In the genomic region with DNA sequence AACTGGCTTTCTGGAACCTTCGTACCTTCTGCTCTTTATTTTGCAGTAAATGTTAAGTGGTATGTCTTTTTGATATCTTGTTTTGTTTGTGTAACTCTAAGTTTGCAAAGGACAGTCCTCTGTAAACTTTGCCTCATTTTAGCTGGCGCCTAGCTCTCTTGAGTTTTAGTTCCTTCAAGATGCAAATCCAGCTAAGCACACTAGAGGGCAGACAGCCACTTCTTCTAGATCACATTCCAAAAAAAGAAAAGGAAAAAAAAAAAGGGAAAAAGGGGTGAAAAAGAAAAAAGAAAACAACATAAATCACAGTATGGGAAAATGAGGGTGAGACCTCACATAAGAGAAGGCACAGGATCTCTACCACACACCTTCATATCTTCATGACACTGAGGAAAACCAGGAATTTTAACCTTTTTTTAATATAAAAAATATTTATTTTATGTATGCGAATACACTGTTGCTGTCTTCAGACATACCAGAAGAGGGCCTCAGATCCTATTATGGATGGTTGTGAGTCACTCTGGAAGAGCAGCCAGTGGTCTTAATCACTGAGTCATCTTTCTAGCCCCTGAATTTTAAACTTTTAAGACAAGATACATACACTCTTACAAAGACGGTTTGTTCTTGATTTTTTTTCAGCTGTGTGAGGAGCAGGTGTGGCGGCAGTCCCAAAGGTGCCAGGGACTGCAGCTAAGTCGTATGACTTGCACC, we compare ENCODE assay signal across 9 mouse cellular contexts. TPM values are rescaled to one million over a fixed set of nuclear protein-coding genes. Genes with fewer than 3 reads are reported as not detected.
DNase-seq lines count a peak whose midpoint lies in the region; ATAC-seq lines count a peak whose summit lies in the region.
"Had no signal": no experiment of that assay in that cellular context is flagged by ENCODE, and none has a peak within 500 bp of the region (broad histone marks: within the 10 kb centered on the region; RNA-seq: fewer than 3 reads in every experiment).

No protein-coding gene starts in this region.

- no peak overlapping the region for H3K27ac ChIP-seq in forebrain, embryonic 11.5 days (ENCODE audit: low read depth, low read length)
- H3K27ac ChIP-seq in forebrain, embryonic 12.5 days: no peak overlapping the region
- H3K27ac ChIP-seq in midbrain, embryonic 10.5 days (replicated peaks): no peak overlapping the region
- H3K27ac ChIP-seq in midbrain, embryonic 13.5 days: no peak overlapping the region

- ATAC-seq in forebrain, embryonic 11.5 days (replicated peaks; ENCODE audit: low FRiP score): 0 out of 2 replicates have a peak, but pooled peaks have one; percentile 17
- no peak for ATAC-seq in forebrain, embryonic 12.5 days (ENCODE audit: low FRiP score)
- ATAC-seq in midbrain, embryonic 13.5 days: no peak
- ATAC-seq in megakaryocyte-erythroid progenitor cell, adult 5-6 weeks (replicated peaks; ENCODE audit: low FRiP score, low TSS enrichment, poor library complexity, severe bottlenecking): 0 out of 2 replicates have a peak, but pooled peaks have one; percentile 38

- DNase-seq in forebrain, embryonic 11.5 days (ENCODE audit: low spot score): peak; percentile 52
- peak; percentile 20 for DNase-seq in midbrain, embryonic 10.5 days (ENCODE audit: low spot score)
- peak; percentile 47 for DNase-seq in c-Kit-positive CD71-positive TER-119-positive erythroid progenitor cells, embryonic 14.5 days (ENCODE audit: low spot score)
- peak; percentile 78 for DNase-seq in kidney, postnatal 10 days
- no peak for DNase-seq in ovary, postnatal 36 days (ENCODE audit: low spot score)

- H3K4me3 ChIP-seq in forebrain, embryonic 11.5 days (ENCODE audit: low read depth, low read length): no peak overlapping the region
- H3K4me3 ChIP-seq in forebrain, embryonic 12.5 days (replicated peaks): no peak overlapping the region
- H3K4me3 ChIP-seq in midbrain, embryonic 10.5 days: no peak overlapping the region
- H3K4me3 ChIP-seq in midbrain, embryonic 13.5 days (replicated peaks): no peak overlapping the region
- H3K4me3 ChIP-seq: lung, embryonic 15.5 days had no signal

- no peaks in the 10 kb centered on the region for H3K36me3 ChIP-seq in forebrain, embryonic 11.5 days (ENCODE audit: control insufficient read depth, insufficient read depth, low read length)
- no peaks in the 10 kb centered on the region for H3K36me3 ChIP-seq in forebrain, embryonic 12.5 days (replicated peaks)
- H3K36me3 ChIP-seq in midbrain, embryonic 10.5 days: no peaks in the 10 kb centered on the region
- H3K36me3 ChIP-seq in midbrain, embryonic 13.5 days: no peaks in the 10 kb centered on the region
- H3K36me3 ChIP-seq: lung, embryonic 15.5 days had no signal

- peaks cover 7% of the 10 kb centered on the region; the same call in 1 of the 2 replicates for H3K4me1 ChIP-seq in forebrain, embryonic 11.5 days (replicated peaks; ENCODE audit: control insufficient read depth, insufficient read depth, low read length)
- peaks cover 15% of the 10 kb centered on the region for H3K4me1 ChIP-seq in forebrain, embryonic 12.5 days
- peaks cover 23% of the 10 kb centered on the region for H3K4me1 ChIP-seq in midbrain, embryonic 10.5 days
- peaks cover 11% of the 10 kb centered on the region for H3K4me1 ChIP-seq in midbrain, embryonic 13.5 days (replicated peaks)

- no peaks in the 10 kb centered on the region for H3K9me3 ChIP-seq in forebrain, embryonic 11.5 days (ENCODE audit: control insufficient read depth, low read length)
- no peaks in the 10 kb centered on the region for H3K9me3 ChIP-seq in forebrain, embryonic 12.5 days
- H3K9me3 ChIP-seq in midbrain, embryonic 10.5 days (replicated peaks): no peaks in the 10 kb centered on the region
- H3K9me3 ChIP-seq in midbrain, embryonic 13.5 days: no peaks in the 10 kb centered on the region
- H3K9me3 ChIP-seq: lung, embryonic 15.5 days had no signal

- no peaks in the 10 kb centered on the region for H3K27me3 ChIP-seq in forebrain, embryonic 11.5 days (ENCODE audit: control insufficient read depth, insufficient read depth, low read length)
- peaks cover 3% of the 10 kb centered on the region; the same call in 1 of the 2 replicates for H3K27me3 ChIP-seq in forebrain, embryonic 12.5 days
- no peaks in the 10 kb centered on the region for H3K27me3 ChIP-seq in midbrain, embryonic 10.5 days (ENCODE audit: low read depth, poor library complexity, severe bottlenecking)
- H3K27me3 ChIP-seq in midbrain, embryonic 13.5 days: no peaks in the 10 kb centered on the region
- H3K27me3 ChIP-seq: lung, embryonic 15.5 days had no signal

- no peak overlapping the region for H3K9ac ChIP-seq in forebrain, embryonic 11.5 days (ENCODE audit: low read length)
- no peak overlapping the region for H3K9ac ChIP-seq in forebrain, embryonic 12.5 days
- H3K9ac ChIP-seq in midbrain, embryonic 13.5 days (replicated peaks): no peak overlapping the region
- H3K9ac ChIP-seq: lung, embryonic 15.5 days had no signal

- no peak overlapping the region for H3K4me2 ChIP-seq in forebrain, embryonic 11.5 days (ENCODE audit: low read depth, low read length, severe bottlenecking)
- H3K4me2 ChIP-seq in forebrain, embryonic 12.5 days: no peak overlapping the region
- H3K4me2 ChIP-seq in midbrain, embryonic 13.5 days (replicated peaks): no peak overlapping the region
- H3K4me2 ChIP-seq: lung, embryonic 15.5 days had no signal

- WGBS in forebrain, embryonic 11.5 days: 52% methylated on average over 6 of the region's 6 CpGs
- 48% methylated on average over 6 of the region's 6 CpGs for WGBS in forebrain, embryonic 12.5 days
- WGBS in midbrain, embryonic 10.5 days: 43% methylated on average over 6 of the region's 6 CpGs
- 49% methylated on average over 6 of the region's 6 CpGs for WGBS in midbrain, embryonic 13.5 days

RNA-seq across cellular contexts. Expression of gene Itgb1, which starts 32.9 kb away (rescaled TPM):
- polyA plus RNA-seq in forebrain, embryonic 11.5 days (2014; fragmentation: Nextera tagmentation; extraction: Ambion mirVana): 147 and 149 TPM in 2 replicates
- 128 and 140 TPM in 2 replicates for polyA plus RNA-seq in forebrain, embryonic 12.5 days (2016; fragmentation: Nextera tagmentation; extraction: Ambion mirVana)
- 123 and 129 TPM in 2 replicates for polyA plus RNA-seq in midbrain, embryonic 10.5 days (2016; fragmentation: Nextera tagmentation; extraction: Ambion mirVana)
- polyA plus RNA-seq in midbrain, embryonic 13.5 days (2015; fragmentation: Nextera tagmentation; extraction: Ambion mirVana): 79.3 and 86.3 TPM in 2 replicates
- 65.5 and 79.9 TPM in 2 replicates for total RNA-seq in megakaryocyte-erythroid progenitor cell, adult 5-6 weeks (2014; fragmentation: Nextera tagmentation)
- 164 and 180 TPM in 2 replicates for total RNA-seq in megakaryocyte-erythroid progenitor cell, adult 5-6 weeks (2017)

Comparison
In these comparisons a context has a peak if more than half of its experiments do, and no peak if none do; other contexts are left out.
1. ATAC-seq: peak in forebrain, embryonic 11.5 days (single experiment) and megakaryocyte-erythroid progenitor cell, adult 5-6 weeks (single experiment); none in forebrain, embryonic 12.5 days (single experiment) and midbrain, embryonic 13.5 days (single experiment).